Mouse (Mus musculus) cerebellum, adult 2 months (tissue): ENCODE measurements around the gene Ttc29.

Experiments
- CTCF ChIP-seq: fragments of 200-500 bp; IDR thresholded peaks from 2 replicates; pipeline ENCODE4 v1.5.1; 2011; ENCODE audit warnings: low read depth, mild to moderate bottlenecking, control low read depth, low read length, moderate library complexity, borderline replicate concordance; ENCODE audit not compliant: insufficient read depth
- POLR2A ChIP-seq: fragments of 200-500 bp; IDR thresholded peaks from 2 replicates; pipeline ENCODE4 v1.6.1; 2011; ENCODE audit warnings: low read length, control low read depth, borderline replicate concordance; ENCODE audit not compliant: insufficient read depth

- no peak for TF ChIP-seq CTCF
- TF ChIP-seq POLR2A: no peak
Measured at GRCm38 (mm10) chr8:78213074-78213473, at the start of gene Ttc29.
